Mouse (Mus musculus) small intestine, adult 2 months (tissue): Measurements from ENCODE around the gene 3110009E18Rik.

ENCODE experiments used
- CTCF ChIP-seq: fragments of 200-500 bp; IDR thresholded peaks from 2 replicates; pipeline ENCODE4 v1.5.1; 2012; ENCODE audit warnings: low read depth, mild to moderate bottlenecking, control low read depth, inconsistent platforms, low read length, moderate library complexity, mixed read lengths; ENCODE audit not compliant: insufficient replicate concordance, insufficient read length; ENCODE audit errors: extremely low read depth
- POLR2A ChIP-seq: fragments of 200-500 bp; IDR thresholded peaks from 2 replicates; pipeline ENCODE4 v1.6.1; 2012; ENCODE audit warnings: low read depth, mild to moderate bottlenecking, control low read depth, inconsistent platforms, low read length, moderate library complexity

DNA sequence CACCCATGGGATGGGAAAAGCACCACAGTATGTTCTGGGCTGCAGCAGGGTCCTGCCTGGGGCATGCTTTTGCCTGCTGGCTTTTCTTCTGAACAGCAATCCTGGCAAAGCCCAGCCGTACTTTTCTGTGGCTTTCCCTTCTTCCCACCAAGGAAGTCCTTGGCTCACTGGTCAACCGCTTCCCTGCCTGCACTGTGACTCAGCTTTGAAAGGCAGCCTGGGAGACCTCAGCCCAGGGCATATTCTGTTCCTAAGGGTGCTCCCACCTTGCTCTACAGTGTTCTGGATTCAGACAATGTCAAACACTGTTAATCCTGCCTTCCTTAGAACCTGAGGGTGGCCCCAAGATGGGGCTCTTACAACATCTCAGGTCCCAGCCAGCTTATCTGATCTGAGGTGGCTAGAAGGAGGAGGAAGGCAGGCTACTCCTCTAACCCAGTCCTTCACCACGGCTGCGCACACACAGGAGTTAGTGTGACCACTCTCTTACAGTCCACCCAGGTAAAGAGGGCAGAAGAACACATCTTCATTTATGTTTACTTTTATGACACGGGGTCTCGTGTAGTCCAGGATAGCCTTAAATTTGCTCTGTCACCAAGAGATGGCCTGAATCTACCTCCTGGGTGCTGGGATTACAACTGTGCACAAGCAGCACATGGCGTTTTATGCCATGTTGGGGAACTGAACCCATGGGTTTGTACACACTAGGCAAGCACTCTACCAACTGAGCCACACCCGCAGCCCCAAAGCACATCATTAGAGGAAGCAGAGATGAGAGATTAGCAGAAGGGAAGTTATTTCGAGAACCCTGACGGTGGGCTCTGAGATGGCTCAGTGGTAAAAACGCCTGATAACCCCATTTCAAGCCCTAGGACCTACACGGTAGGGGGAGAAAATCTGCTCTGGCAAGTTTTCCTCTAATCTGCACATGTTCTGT lies 8.5 kb upstream of the 3110009E18Rik start:
- no peak for TF ChIP-seq CTCF
- TF ChIP-seq POLR2A = no peak; the same call in 1 of the 2 replicates
